Mouse (Mus musculus): ENCODE measurements at regions not wholly inside any gene's neighbourhood (a gene's known extent, or its start where the extent isn't known, plus 50 kb on each side); places are given as distances from the start of the nearest gene placed in this dataset.

DNA sequence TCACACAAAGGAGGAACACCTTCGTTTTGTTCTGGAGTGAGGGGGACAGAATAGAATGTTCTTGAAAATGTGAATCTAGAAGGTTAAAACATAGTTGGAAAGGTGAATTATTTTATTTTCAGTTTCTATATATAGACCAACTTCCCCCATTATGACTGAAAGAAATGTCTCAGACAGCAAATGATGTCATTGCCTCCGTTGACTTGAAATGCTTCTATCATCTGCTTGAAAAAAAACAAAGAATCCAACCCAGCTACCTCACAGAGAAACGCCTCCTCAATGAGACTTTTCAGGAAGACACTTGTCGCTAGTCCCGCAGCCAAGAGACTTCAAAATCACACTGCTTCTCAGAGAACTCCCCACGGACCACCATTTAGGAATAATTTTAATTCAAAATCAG is 65.1 kb upstream of the Commd3 start:
- Histone ChIP-seq H3K9ac (ENCODE audit: low read depth, low read length) (no peak overlapping the region), H3K4me1 (replicated peaks; ENCODE audit: control insufficient read depth, insufficient read depth, low read length) (0 out of 2 replicates have a peak, but pooled peaks cover 3% of the 10 kb centered on the region), H3K4me3 (ENCODE audit: low read depth, low read length) (peak overlapping the region; percentile 45; the same call in 1 of the 2 replicates), H3K27me3 (replicated peaks; ENCODE audit: control insufficient read depth, insufficient read depth, low read length) (peaks cover 36% of the 10 kb centered on the region; the same call in 1 of the 2 replicates), H3K9me3 (ENCODE audit: control insufficient read depth) (no peaks in the 10 kb centered on the region), H3K27ac (ENCODE audit: low read depth, low read length) (no peak overlapping the region), H3K4me2 (replicated peaks; ENCODE audit: low read depth) (peak overlapping the region; percentile 82), H3K36me3 (ENCODE audit: control insufficient read depth, insufficient read depth) (no peaks in the 10 kb centered on the region)
- ATAC-seq: no peak
- 31% methylated on average over 6 of the region's 6 CpGs for WGBS
- TF ChIP-seq CTCF (IDR thresholded peaks at IDR 0.05; ENCODE audit: low read depth): no peak

DNA sequence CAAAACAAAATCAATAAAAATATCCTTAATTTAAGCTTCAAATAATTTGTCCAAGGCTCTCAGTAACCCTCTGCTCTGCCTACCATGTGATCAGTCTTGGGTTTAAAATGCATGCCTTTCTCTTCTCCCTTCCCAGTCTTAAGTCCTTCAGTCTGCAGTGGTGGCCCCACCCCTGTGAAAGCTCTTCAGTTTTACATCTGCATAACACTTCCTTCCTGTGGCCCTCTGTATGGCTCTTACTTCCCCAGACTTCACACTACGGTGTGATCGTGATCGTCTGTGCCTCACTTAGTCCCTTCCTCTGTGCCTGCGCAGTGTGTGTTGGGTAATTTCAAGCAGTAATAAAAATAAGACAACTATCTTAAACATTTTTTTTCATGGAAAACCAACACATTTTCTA is 80.0 kb upstream of the Commd3 start:
- no peak overlapping the region for H3K4me2 ChIP-seq (replicated peaks; ENCODE audit: low read depth)
- no peak for ATAC-seq

DNA sequence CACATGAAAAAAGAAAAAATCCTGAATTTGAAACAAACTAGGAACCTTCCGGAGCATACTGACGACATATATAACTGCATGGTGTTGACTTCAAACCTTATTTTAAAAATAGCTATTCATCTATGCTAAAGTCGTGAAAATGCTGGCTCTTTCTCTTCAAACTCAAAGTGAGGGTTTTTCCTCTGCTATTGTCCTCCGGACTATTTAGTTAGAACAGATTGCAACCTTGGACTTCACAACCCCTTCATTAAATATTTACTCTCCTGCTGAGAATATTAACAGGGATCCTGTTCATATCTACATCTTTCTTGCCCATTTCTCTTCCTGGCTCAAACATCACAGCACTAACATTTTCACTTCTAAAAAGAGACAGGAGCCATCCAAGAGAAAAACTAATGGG is 84.0 kb upstream of the Commd3 start:
- Histone ChIP-seq H3K27me3 (replicated peaks; ENCODE audit: control insufficient read depth, insufficient read depth, low read length) (no peaks in the 10 kb centered on the region), H3K4me1 (replicated peaks; ENCODE audit: control insufficient read depth, insufficient read depth, low read length) (no peaks in the 10 kb centered on the region), H3K27ac (ENCODE audit: low read depth, low read length) (no peak overlapping the region), H3K4me3 (ENCODE audit: low read depth, low read length) (peak overlapping the region; percentile 77), H3K36me3 (ENCODE audit: control insufficient read depth, insufficient read depth) (no peaks in the 10 kb centered on the region), H3K9ac (ENCODE audit: low read depth, low read length) (peak overlapping the region; percentile 62; the same call in 1 of the 2 replicates), H3K4me2 (replicated peaks; ENCODE audit: low read depth) (peak overlapping the region; percentile 71), H3K9me3 (ENCODE audit: control insufficient read depth) (no peaks in the 10 kb centered on the region)
- no peak for ATAC-seq
- no peak for TF ChIP-seq CTCF (IDR thresholded peaks at IDR 0.05; ENCODE audit: low read depth)
- 2% methylated on average over 4 of the region's 4 CpGs for WGBS

More for the DNA sequence above, 80.0 kb upstream of the Commd3 start:
- no peak for TF ChIP-seq CTCF (IDR thresholded peaks at IDR 0.05; ENCODE audit: low read depth)
- Histone ChIP-seq H3K9me3 (ENCODE audit: control insufficient read depth) (no peaks in the 10 kb centered on the region), H3K27ac (ENCODE audit: low read depth, low read length) (no peak overlapping the region), H3K36me3 (ENCODE audit: control insufficient read depth, insufficient read depth) (no peaks in the 10 kb centered on the region), H3K27me3 (replicated peaks; ENCODE audit: control insufficient read depth, insufficient read depth, low read length) (no peaks in the 10 kb centered on the region), H3K4me1 (replicated peaks; ENCODE audit: control insufficient read depth, insufficient read depth, low read length) (no peaks in the 10 kb centered on the region), H3K9ac (ENCODE audit: low read depth, low read length) (no peak overlapping the region), H3K4me3 (ENCODE audit: low read depth, low read length) (no peak overlapping the region)
- WGBS: 72% methylated on average over 4 of the region's 4 CpGs

DNA sequence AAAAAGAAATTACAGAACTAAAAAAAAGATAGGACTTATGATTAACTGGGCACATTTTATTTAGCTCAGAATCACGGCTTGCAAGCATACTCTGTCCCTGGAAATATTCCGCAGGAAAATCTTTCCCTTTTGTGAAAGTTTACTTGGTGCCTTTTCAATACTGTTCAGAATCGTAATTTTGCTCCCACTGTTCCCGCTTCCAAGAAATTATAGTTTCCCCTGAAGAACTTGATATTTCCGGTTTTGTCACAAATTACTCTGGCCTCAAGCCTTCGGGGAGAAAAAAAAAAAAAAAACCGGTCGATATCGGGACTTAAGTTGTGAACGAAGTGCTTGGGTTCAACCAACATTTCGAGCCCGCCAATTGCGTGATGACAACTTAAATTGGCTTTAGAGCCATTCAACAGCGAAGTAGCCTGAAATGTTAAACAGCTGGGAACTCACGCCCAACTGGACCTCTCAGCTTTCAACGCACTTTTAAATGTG is 84.4 kb upstream of the Commd3 start:
- H3K36me3 ChIP-seq (ENCODE audit: control insufficient read depth, insufficient read depth): no peaks in the 10 kb centered on the region
- H3K4me3 ChIP-seq (ENCODE audit: low read depth, low read length): peak overlapping the region; percentile 77
- peak overlapping the region; percentile 71 for H3K4me2 ChIP-seq (replicated peaks; ENCODE audit: low read depth)
- no peaks in the 10 kb centered on the region for H3K9me3 ChIP-seq (ENCODE audit: control insufficient read depth)
- ATAC-seq: no peak
- no peaks in the 10 kb centered on the region for H3K4me1 ChIP-seq (replicated peaks; ENCODE audit: control insufficient read depth, insufficient read depth, low read length)
- WGBS: 1% methylated on average over 16 of the region's 16 CpGs
- peak overlapping the region; percentile 60; the same call in 1 of the 2 replicates for H3K27ac ChIP-seq (ENCODE audit: low read depth, low read length)
- H3K27me3 ChIP-seq (replicated peaks; ENCODE audit: control insufficient read depth, insufficient read depth, low read length): no peaks in the 10 kb centered on the region
- peak overlapping the region; percentile 62 for H3K9ac ChIP-seq (ENCODE audit: low read depth, low read length)
- TF ChIP-seq CTCF (IDR thresholded peaks at IDR 0.05; ENCODE audit: low read depth): no peak

DNA sequence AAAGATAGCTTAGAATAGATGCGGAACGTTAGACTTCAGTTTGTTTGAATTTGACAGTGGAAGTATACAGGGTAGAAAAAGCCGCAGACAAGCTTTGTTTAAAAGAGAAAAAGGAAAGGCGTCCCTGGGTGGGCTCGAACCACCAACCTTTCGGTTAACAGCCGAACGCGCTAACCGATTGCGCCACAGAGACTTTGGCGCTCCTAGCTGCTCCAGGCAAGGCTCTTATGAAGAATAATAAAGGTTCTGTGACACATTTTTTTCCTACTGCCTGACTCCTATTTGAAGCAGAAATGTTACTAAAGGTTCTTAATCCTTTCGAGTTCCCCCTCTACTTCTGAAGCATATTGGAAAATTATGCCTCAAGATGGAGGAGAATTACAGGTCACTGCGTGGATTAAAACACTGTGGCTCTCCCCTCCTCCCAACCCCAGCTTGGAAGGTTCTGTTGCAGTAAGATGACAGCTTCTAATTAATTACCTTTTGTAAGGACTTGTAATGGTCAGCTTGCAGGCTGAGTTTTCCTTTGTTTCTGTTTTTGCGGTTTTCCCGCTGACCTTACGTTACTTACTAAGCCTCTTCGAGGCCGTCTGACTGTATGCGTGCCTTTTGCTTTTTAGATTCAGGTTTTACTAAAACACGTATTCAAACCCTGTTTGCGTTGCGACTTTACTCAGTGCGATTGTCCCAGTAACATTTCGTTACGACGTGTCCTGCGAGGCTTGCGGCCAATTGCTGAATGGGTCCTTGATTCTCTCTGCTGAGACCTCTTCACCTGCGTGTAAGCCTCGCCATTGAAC is 85.1 kb upstream of the Commd3 start:
- Histone ChIP-seq H3K4me2 (replicated peaks; ENCODE audit: low read depth) (peak overlapping the region; percentile 71), H3K27me3 (replicated peaks; ENCODE audit: control insufficient read depth, insufficient read depth, low read length) (no peaks in the 10 kb centered on the region), H3K4me3 (ENCODE audit: low read depth, low read length) (peak overlapping the region; percentile 77), H3K4me1 (replicated peaks; ENCODE audit: control insufficient read depth, insufficient read depth, low read length) (no peaks in the 10 kb centered on the region), H3K9me3 (ENCODE audit: control insufficient read depth) (no peaks in the 10 kb centered on the region), H3K36me3 (ENCODE audit: control insufficient read depth, insufficient read depth) (no peaks in the 10 kb centered on the region), H3K27ac (ENCODE audit: low read depth, low read length) (peak overlapping the region; percentile 60), H3K9ac (ENCODE audit: low read depth, low read length) (peak overlapping the region; percentile 62)
- peak; percentile 69 for ATAC-seq
- under 1% methylated on average over 31 of the region's 31 CpGs for WGBS
- no peak for TF ChIP-seq CTCF (IDR thresholded peaks at IDR 0.05; ENCODE audit: low read depth)

DNA sequence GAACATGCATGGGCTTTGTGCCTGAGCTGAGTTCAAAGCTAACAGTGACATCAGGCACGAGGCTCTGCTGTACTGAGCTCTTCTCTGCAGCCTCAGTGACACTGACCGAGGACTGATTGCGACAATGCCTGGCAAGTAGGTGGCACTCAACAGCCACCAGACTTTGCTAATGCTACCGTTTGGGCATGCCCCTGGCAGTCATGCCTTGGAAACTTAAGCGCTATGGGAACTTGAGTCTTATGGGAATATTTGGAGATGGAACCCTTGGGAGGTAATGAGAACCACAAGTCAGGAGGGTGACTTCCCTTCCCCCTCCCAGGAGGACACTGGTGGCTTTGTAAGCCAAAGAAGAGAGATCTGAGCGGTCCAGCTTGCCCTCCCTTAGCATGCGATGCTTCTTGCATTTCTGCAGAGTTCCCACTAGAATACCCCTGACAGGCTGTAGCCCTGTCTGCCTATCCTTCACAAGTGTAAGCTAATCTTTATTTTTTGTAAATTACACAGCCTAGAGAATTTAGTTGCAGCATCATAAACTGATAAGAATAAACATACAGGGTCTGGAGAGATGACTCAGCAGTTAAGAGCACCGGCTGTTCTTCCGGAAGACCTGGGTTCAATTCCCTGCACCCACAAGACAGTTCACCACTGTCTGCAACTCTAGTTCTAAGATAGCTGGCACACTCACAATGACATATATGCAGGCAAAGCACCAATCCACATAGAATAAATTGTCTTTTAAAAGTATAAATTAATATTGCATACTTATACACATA is 86.4 kb upstream of the Commd3 start:
- H3K9ac ChIP-seq (ENCODE audit: low read depth, low read length): no peak overlapping the region
- H3K4me2 ChIP-seq (replicated peaks; ENCODE audit: low read depth): no peak overlapping the region
- 64% methylated on average over 9 of the region's 9 CpGs for WGBS
- H3K9me3 ChIP-seq (ENCODE audit: control insufficient read depth): no peaks in the 10 kb centered on the region
- H3K27me3 ChIP-seq (replicated peaks; ENCODE audit: control insufficient read depth, insufficient read depth, low read length): no peaks in the 10 kb centered on the region
- no peak overlapping the region for H3K27ac ChIP-seq (ENCODE audit: low read depth, low read length)
- no peak overlapping the region for H3K4me3 ChIP-seq (ENCODE audit: low read depth, low read length)
- no peak for TF ChIP-seq CTCF (IDR thresholded peaks at IDR 0.05; ENCODE audit: low read depth)
- H3K4me1 ChIP-seq (replicated peaks; ENCODE audit: control insufficient read depth, insufficient read depth, low read length): no peaks in the 10 kb centered on the region
- no peak for ATAC-seq
- no peaks in the 10 kb centered on the region for H3K36me3 ChIP-seq (ENCODE audit: control insufficient read depth, insufficient read depth)
